Mouse (Mus musculus): ENCODE measurements around the gene Prkcq.
A peak's percentile ranks its signal among the peaks of the same experiment; 100 is the strongest.

Gene Prkcq

DNA sequence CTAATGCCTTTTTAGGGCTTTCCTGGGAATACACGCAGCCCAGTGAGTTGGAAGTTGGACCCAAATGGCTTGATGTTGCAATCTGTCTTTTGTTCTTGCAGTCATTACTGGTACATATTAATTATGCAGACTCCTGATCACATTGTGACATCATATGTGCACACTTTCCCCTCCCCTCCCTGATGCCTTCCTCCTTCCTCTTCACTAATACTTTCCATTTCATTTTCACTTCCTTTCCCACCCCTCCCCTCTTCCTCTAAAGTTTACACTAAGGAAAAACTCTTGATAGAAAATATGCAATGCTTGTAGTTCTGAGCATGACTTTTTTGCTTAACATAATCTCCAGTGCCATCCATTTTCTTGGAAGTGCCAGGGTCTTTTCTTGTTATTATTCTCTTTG, 16.4 kb downstream of the Prkcq start:
- no peak for DNase-seq

DNA sequence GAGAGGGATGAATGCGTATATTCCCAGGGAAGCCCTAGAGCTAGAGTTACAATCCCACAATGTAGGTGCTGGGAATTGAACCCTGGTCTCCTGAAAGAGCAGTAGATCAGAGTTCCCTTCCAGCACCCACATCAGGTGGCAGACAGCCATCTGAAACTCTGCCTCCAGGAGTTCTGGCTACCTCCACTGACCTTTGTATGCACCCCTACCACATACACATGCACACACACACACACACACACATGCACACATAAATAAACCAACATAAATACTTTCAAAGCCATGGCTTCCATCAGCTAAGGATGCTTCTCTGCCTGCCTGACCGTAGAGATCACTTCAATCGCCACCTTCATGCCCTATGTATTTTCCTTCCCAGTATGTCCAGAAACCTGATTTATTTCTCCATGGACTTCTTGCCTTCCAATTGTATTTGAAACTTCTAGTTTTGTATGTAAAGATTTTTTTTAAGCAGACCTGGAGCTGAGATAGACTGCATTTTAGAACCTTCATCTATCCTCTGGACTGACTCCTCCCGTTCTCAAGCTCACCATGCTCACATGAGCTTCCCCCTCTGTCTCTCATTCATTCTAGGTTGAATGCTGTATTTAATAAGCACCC, 17.4 kb downstream of the Prkcq start:
- DNase-seq, result no peak

DNA sequence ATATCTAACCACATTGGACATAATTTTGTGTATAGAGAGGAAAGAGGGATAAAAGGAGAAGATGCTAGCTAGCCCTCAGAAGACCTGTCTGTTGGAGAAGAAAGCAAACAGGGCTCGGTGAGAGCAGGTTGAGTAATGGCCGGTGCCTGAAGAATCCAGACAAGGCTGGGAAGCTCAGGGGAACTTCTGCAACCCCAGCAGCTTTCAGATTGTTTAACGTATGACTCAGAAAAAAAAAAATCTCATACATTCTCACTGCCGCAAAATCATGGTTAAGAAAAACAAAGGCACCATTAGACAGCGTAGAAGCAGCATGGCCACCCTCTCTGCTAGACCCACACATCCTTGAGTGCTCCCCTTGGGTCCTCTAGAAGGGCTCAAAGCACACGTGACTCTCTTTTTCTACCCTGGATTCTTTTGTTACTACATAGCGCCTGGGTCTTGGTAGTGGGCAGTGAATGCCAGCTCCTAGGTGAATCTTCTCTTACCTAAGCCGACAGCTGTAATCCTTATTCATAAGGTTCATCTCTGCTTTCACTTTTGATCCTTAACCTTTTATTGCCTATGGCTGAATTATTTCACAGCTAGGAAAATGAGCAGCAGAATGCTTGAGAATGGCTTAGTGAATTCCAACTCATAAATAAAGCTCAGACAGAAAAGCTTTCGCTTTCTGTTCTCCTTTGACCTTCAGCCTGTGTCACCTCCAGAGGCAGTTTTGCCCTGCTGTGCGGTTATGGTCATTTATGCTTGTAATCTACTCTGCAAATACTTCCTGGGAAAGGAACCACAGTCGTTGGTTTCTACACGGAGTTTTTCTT, 20.6 kb downstream of the Prkcq start:
- DNase-seq, result no peak

DNA sequence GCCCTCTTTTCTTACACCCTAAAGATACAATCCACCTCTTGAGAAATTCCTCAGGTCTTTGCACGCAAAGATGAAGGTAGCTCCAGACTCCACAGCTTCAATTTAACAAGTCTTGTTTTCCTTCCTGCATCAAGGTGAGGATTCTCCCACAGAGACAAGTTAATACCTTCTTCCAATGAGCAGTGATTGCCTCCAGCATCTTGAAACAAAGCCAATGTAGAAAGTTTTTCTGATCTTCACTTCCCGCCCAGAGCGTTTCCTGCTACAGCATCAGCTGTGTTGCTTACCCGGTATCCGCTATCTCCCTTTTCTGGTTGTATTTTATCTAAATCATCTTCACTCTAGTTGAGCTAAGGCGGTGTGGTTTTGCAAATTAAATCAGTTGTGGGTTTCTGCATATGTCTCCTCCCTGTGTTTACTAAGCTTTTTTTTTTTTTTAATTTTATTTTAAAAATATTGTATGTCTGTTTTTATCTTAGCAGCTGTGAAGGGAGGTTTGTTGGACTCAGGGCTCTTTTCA, 21.3 kb downstream of the Prkcq start:
- DNase-seq, result no peak

DNA sequence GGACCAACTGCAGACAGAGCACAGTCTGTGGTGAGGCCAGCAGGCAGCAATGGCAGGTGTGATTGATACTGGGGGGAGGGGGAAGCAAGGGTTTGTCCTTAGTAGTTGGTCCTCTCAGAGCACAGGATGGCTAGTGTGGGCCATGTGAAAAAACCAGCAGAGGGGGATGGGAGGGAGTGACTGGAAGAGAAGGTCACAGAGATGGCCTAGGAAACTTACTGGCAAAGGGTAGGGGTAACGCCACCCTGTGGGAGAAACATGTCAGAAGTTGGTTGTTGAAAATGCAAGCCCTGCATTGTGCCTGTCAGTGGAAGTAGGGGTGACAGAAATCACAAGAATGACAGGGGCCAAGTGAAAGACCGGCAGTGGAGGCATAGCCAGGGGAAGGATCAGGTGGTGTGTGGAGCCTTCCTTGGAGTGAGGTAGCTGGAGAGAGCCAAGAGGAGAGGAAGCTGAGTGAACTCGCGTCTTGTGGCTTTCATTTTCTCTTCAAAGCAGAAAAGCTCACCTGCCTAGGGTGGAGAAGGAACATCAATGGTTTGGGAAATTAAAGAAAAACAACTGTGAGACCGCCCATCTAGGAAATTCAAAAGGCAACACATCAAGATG, 22.9 kb downstream of the Prkcq start:
- no peak for DNase-seq

DNA sequence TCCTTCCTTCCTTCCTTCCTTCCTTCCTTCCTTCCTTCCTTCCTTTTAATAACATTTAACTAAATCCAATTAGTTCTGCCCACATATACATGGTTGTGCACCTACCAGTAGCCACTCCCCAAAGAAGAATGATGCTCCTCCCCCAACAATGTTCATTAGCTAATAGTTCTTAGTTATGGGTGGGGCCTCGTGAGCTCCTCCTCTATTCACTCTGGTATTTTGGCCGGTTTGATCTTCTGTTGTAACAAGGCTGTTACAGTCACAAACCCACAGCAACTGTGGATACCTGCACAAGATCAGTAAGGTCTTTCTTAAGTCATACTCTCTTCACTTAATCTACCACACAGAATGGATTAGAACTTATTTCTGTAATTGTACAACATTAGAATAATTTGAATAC, 24.2 kb downstream of the Prkcq start:
- DNase-seq, result no peak

DNA sequence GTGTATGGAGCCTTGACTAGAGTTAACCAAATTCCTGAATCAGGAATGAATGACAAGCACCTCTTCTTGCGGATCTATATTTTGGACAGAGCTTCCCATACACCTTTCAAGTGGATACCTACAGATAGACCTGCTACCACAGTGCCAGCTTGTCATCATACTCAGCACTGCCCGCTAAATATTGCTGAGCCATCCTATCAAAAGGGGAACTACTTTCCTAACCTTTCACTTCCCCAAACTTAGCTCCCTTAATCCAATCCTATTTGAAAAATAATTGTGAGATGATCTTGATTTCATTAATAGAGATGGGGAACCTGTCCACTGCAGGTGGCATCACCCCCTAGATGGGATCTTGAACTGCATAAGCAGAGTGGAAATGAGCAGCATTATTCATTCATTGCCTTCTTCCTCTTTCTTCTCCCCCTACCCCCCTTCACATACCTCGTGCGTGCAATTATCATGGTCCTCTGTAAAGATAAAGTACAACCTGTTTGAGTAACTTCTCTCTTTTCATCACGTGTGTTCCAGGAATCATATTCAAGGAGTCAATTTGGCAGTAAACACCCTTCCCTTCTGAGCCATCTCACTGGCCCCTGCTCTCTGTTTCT, 25.1 kb downstream of the Prkcq start:
- no peak for DNase-seq

DNA sequence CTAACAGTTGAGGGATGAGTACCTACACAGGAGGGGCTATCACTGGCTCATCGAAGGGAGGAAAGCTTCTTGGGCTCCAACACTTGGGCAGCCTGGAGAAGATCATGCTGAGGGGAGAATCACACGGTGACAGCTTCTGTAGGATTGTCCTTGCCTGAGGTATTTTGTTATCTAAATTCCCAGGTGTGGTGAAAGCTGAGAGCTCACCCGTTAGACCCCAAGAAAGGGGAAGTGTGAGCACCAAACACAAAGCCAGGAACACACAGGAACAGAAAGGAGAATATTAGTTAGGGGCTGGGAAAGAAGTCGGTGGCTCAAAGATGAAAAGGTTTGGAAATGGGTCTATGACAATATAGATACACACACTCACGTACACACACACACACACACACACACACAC, 27.7 kb downstream of the Prkcq start:
- DNase-seq, result no peak

DNA sequence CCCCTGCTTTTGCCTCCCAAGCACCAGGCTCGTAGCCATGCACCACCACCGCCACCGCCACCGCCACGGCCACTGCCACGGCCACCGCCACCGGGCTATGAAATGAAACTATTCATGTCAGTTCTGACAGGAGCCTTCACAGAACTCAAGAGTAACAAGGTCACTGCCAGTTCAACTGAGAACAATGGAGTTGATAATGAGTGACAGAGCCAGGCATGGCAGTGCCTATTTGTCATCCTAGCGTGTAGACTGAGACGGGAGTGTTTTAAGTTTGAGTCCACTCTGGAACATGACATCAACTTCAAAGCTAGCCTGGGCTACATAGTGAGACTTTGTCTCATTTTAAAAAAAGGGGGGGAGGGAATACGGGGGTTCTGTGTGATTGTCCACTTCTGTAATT, 30.9 kb downstream of the Prkcq start:
- DNase-seq, result no peak

DNA sequence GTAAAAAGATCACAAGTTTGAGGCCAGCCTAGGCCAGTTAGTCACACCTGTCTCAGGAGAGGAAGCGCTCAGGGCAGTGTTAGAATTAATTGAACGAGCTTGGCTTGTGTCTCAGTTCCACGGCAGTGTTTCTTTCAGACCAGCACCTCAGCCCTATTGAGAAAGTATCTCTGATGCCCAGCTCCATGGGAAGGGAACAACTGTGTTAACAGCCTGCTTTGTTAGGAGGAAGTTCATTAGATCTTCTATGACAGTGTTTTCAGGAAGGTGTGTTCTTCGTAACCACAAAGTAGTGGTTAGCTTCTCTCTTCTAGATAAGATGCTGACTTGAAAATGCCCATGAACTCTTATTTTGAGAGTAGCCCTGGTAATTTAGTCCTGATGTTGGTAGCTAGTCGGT, 31.4 kb downstream of the Prkcq start:
- no peak for DNase-seq

DNA sequence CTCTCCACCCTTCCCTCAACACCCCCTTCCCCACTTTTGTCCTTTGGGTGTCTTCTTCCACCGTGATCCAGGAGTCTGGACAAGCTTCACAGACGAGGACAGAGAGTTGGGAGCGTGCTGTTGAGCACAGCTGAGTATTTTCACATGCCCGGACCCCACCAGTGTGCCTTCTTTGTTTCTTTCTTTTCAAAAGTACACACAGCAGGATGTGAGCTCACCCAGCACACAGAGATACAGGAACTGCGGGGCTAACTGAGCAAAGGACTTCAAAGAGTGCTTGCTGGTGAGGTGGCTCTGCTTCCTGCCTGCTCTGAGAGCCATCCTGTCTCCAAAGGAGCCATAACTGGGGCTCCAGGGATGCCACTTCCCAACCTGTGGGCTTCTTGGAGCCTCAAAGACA, 32.3 kb downstream of the Prkcq start:
- no peak for DNase-seq

DNA sequence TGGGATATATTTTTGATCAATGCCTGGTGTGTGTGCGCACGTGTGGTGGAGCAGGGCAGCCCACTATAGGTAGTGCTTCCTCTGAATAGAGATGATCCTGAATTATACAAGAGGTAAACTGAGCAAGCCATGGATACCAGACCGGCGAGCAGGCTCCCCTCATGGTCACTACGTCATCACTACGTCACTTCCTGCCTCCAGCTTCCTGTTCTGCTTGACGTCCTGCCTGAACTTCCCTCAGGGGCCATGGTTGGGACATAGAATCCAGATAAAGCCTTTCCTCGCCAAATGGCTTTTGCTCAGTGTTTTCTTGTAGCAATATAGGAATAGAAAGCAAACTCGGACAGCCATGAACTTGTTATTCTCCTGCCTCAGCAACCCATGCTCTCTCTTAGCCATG, 33.1 kb downstream of the Prkcq start:
- DNase-seq, result no peak

DNA sequence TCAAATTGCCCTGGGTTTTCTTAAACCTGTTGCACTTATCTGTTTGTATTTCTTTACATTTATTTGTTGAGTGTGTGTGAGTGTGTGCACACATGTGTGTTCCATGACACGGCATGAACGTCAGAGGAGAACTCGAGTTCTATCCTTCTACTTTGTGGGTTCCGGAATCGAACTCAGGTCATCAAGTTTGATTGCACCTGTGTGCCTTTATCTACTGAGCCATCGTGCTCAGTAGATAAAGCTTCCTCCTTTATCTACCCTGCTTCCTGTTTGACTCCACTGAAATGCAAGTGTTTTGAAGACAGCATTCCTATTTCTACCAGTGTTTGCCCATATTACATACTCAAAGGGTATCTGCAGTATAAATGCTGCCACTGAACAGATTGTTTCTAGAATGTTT, 33.8 kb downstream of the Prkcq start:
- no peak for DNase-seq

DNA sequence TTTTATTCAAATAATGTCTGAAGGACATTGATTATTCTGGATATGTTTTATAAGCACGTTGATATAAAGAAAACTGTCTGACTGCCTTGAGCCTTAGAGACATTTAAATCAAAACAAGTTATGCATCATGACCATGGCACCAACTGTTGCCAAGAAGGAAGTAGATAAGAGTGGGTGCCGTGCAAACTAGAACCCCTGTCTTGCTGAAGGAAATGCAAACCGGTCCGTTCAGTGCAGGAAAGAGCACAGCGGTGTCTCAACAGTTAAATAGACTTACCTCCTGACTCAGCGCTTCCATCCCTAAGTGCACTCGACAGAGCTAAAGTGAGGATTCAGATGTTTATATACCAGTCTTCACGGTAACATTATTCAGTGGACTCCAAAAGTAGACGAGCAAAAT, 36.4 kb downstream of the Prkcq start:
- DNase-seq, result no peak

DNA sequence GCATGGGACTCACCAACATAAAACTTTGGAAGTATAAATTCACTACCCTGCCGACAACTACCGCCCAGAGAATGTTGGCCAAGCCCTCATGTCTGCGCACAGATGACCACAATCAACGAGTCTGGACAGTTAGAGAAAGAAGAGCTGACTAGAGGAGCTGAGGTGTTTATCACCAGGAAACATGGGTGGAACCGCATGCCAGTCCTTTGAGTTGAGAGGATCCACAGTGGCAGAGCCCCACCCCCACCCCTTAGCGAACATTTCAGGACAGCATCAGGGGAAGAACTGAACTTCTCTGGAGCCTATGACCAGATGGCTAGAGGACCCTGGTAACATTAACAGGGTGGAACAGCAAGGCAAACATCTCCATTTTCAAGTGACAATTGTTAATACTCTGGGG, 37.4 kb downstream of the Prkcq start:
- no peak for DNase-seq

DNA sequence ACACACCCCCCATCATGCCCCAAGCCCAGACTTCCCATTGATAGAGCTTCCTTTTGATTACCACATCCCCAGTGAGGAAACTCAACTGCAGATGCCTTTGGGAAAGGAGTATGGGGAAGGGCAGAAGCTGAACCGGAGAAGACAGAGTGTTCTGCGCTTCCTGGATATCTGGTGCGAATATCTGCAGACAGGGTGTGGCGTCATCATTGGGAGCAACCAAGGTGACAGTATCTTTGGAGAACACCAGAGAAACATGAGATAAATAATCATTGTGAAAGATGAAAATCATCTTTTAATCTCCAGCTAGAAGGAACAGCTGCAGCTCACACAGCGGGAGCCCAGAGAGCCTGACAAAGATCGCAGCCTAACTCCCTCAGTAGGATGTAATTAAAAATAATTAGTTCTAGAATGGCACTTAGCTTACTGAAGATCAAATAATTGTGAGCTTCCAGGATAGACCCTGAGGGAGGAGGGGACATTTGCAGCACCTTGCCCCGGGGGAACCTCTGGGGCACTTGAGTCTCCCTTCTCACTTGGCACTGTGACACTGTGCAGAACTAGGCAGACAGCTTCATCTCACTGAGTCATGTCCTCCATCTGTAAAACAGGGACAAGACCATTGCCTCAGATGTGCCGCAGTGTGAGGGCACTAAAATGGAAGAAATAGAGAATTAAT, 38.5 kb downstream of the Prkcq start:
- DNase-seq, result no peak

DNA sequence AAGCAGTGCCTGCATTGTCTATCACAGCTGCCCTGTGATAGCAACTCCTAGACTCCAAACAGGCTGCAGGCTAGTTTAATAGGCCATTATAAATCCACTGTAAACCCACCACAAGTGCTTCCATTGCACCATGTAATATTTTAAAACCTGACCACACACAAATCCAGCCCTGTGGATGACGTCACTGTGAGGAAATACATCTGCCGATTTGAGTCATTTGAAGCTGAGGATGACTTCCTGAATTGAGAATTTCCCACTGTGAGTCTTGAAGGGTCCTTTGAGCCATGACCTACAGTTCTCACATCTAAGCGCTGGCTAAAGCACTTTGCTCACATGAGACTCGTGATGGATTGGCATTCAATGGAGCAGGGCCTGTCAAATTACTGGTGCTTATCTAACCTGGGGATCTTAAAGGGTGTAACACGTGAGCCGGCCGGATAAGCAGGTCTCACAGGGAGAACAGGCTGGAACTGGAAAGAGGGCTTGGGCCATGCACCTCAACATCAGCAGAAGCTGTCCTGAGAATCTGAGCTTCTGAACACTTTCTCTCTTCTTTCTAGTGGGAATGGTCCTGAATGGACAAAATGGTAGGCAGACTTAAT, 40.2 kb downstream of the Prkcq start:
- DNase-seq, result no peak

DNA sequence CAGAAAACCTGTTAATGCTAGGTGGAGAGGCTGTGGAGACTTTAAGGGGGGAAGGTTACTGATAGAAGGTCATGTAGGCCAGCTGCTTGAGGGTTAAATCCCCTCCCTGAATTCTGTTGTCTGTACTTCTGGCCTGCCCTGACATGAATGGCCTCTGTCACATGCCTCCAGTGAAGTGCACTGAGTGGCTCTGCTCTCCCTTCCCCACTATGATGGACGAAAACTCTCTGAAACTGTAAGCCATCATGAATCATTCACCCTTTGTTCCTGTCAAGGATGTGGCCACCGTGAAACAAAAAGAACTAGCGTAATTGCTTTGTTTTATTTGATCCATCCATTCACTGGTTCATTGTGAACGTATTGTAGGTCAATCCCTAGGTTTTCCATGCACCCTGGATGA, 44.5 kb downstream of the Prkcq start:
- DNase-seq, result no peak

DNA sequence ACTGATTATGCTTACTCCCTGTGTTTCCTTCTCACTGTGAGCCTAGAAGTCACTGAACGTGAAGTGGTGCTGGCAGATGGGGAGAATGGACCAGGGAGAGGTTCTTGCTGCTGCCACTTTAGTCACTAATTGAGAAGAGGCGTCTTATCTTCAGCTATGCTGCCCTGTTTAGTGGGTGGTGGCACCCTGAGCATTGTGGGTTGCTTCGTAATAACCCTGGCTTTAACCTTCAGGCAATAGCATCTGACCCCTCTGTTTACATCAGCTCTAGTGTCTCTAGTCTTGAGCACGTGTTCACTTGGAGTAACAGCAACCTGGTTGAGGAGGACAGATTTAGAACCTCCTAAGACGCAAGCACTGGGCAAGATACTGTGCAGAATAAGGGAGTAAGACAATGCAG, 44.9 kb downstream of the Prkcq start:
- no peak for DNase-seq

DNA sequence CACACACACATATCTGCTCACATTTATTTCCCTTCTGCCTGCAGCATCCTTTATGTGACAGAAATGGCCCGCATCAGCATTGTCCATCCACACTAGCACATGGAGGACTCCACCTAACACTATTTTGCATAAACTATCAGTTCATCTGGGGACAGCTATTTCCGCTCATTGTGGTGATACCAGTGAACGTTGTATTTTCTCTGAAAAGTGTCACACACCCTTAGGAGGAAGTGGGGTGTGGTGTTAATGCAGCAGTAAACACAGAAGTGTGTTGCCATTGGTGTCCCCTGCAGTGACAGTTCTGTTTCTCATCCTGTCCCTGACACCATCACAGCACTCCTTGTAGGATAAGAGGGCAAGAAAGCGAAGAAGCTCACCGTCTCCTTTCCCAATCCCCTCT, 46.2 kb downstream of the Prkcq start:
- peak; percentile 44 for DNase-seq

DNA sequence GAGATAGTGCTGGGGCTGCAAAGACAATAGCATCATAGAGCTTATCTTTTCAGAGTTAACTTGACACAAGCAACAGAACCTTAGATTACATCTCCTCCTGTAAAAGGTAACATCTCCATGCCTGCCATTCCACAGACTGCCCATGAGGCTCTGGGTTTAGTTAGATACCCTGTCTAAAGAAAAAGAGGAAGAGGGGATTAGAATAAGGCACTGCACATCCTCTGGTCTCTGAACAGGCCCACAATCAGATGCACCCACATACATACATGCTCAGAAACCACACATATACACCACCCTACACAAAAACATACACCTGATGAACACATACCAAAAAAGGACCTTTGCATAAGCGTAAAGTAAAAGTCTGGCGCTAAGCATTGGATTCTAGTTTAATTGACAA, 47.4 kb downstream of the Prkcq start:
- DNase-seq, result no peak

DNA sequence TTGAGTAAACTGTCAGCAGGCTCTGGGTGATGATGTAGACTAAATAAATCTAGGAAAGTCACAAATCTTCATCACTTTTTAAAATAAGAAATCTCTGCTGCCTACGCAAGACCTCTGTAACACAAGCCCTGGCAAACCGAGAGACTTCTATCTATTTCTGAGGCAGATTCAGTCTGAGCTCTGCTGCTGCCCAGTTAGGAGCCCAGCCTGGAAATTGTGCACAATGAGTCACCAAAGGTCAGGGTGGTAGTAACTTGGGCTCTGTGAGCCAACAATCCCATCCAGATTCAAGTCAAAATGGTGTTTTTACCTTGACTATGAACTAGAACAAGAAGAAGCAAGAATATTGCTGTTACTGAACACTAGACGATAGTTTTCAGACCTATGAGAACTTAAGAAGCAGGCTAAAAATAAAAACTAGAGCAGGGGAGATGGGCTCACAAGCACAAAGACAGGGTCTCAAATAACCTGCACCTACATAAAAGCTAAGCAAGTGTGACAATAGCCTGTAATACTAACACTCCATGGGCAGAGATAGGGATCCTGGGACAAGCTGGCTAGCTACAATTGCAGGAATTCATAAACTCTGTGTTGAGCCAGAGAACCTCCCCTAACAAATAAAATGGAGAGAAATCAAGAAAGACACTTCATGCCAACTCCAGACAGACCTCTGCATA, 53.0 kb downstream of the Prkcq start:
- DNase-seq, result no peak

All from lung, postnatal 10 days (tissue).